Mouse (Mus musculus) stomach, embryonic 14.5 days (tissue): ENCODE measurements around the gene Atg7. TPM values are rescaled to one million over a fixed set of nuclear protein-coding genes. Genes with fewer than 3 reads are reported as not detected.

Experiments
- ATAC-seq: fragments of 200-750 bp; cut with Nextera tagmentation; 2 replicates; pipeline ENCODE4 v1.8.0; 2017; ENCODE audit warnings: low read depth, moderate TSS enrichment; ENCODE audit not compliant: insufficient number of reproducible peaks, insufficient read depth, low FRiP score
- H3K27ac ChIP-seq: fragments of 300-500 bp; sonication (generic); 2 replicates; pipeline ENCODE4 v1.5.1; 2014; ENCODE audit warnings: mild to moderate bottlenecking, low read length, moderate library complexity, mixed read lengths
- H3K27me3 ChIP-seq: fragments of 300-500 bp; sonication (generic); 2 replicates; pipeline ENCODE4 v1.6.1; 2014; ENCODE audit warnings: low read length, control low read depth, mixed read lengths; ENCODE audit not compliant: control insufficient read depth, insufficient read depth
- H3K36me3 ChIP-seq: fragments of 300-500 bp; sonication (generic); 2 replicates; pipeline ENCODE4 v1.6.1; 2014; ENCODE audit warnings: mild to moderate bottlenecking, control low read depth, low read length, moderate library complexity, mixed read lengths; ENCODE audit not compliant: control insufficient read depth, insufficient read depth
- H3K4me1 ChIP-seq: fragments of 300-500 bp; sonication (generic); 2 replicates; pipeline ENCODE4 v1.6.1; 2014; ENCODE audit warnings: low read length, control low read depth, mixed read lengths; ENCODE audit not compliant: control insufficient read depth, insufficient read depth
- H3K4me2 ChIP-seq: fragments of 300-500 bp; sonication (generic); replicated peaks from 2 replicates; pipeline ENCODE4 v1.6.1; 2014; ENCODE audit warnings: low read depth, low read length, control low read depth
- H3K4me3 ChIP-seq: fragments of 300-500 bp; sonication (generic); 2 replicates; pipeline ENCODE4 v1.5.1; 2014; ENCODE audit warnings: low read depth, low read length, control low read depth
- H3K9ac ChIP-seq: fragments of 300-500 bp; sonication (generic); replicated peaks from 2 replicates; pipeline ENCODE4 v1.6.1; 2014; ENCODE audit warnings: low read depth, mild to moderate bottlenecking, control low read depth, low read length, moderate library complexity, mixed read lengths
- H3K9me3 ChIP-seq: fragments of 300-500 bp; sonication (generic); 2 replicates; pipeline ENCODE4 v1.6.1; 2016; ENCODE audit warnings: low read depth, low read length, control low read depth; ENCODE audit not compliant: control insufficient read depth
- WGBS: fragments of 180-500 bp; shearing (Covaris S2); extraction: QIAGEN DNeasy Blood & Tissue Kit; methylation state at CpG from one replicate; pipeline ENCODE4 v1.1.7; 2014; 5-methylcytosine and 5-hydroxymethylcytosine counted together
- polyA plus RNA-seq: library from polyadenylated mRNA; unstranded; fragments of >200 nt; fragmentation: Nextera tagmentation; extraction: Ambion mirVana; gene quantifications from 2 replicates; pipeline ENCODE4 v1.2.1, GENCODE M21; 2014

The Atg7 gene
- polyA plus RNA-seq, 1 experiment from 2014 or later, result 23.2 TPM

DNA sequence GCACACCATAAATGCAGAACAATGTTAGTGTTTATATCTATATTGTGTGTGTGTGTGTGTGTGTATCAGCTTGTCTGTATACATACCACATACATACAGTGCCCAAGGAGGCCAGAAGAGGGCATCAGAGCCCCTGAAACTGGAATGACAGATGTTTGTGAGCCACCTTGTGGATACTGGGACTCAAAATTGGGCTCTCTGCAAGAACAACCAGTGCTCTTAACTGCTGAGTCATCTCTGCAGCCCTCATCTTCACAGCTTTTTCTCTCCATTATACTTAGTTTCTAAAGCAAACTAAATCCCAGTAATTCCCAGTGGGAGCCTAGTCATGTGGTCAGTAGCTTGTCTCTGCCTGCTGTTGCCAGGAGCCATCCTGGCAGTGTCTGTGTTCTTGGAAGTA, 31.9 kb downstream of the Atg7 start:
- Histone ChIP-seq H3K27me3 (no peaks in the 10 kb centered on the region), H3K9me3 (no peaks in the 10 kb centered on the region), H3K27ac (no peak overlapping the region), H3K4me2 (no peak overlapping the region), H3K9ac (no peak overlapping the region), H3K4me3 (no peak overlapping the region), H3K4me1 (no peaks in the 10 kb centered on the region), H3K36me3 (no peaks in the 10 kb centered on the region)
- ATAC-seq, result no peak

DNA sequence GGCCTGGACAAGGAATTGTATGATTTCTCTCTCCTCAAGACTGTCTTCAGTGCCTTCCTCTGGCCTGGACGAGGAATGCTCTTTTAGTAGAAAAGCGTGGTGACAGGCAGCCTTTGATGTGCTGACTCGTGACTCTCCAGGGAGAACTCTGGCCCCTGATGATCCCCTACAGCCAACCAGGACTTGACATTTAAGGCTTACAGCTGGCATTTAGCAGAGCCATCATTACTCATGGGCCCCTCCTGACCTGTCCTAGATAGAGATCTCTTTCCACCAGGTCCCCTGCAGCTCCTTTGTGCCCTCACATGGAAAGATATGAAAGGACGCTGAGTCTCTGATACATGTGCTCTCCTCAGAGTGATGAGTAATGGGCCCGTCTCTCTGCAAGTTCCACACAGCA, 33.2 kb downstream of the Atg7 start:
- H3K9ac ChIP-seq, result no peak overlapping the region
- no peaks in the 10 kb centered on the region for H3K27me3 ChIP-seq
- H3K4me1 ChIP-seq, result no peaks in the 10 kb centered on the region
- H3K4me2 ChIP-seq, result no peak overlapping the region
- H3K27ac ChIP-seq, result no peak overlapping the region
- WGBS, result 43% methylated on average over 5 of the region's 5 CpGs
- no peak overlapping the region for H3K4me3 ChIP-seq
- H3K9me3 ChIP-seq, result no peaks in the 10 kb centered on the region
- H3K36me3 ChIP-seq, result no peaks in the 10 kb centered on the region; the same call in 1 of the 2 replicates
- no peak for ATAC-seq

DNA sequence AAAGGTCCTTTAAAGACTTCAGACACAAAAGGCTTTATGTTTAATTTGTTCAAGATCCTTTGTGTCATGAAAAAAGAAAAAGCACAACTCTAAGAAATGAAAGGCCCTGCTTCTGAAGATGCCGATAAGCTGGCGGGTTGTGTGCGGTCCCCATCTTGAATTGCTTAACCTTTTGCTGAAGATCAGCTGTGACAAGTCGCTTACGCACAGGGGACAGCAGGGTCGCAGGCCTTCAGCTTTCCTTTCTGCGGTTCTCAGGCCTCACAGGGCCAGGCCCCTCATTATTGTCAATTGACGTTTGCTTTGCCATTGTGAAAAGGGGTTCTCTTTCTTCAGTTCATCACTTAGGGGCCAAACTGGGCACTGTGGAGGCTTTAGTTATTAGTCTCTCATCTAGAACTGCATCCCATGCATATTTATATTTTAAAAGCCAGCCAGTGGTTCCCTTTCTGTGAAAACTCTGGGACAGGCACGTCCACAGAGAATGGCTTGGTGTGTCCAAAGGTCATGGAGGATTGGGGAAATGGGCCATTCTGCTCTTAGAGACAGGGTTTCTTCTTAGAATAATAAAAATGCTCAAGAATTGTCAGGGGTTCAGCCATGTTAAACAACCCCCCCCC, 39.3 kb downstream of the Atg7 start:
- no peak overlapping the region for H3K4me2 ChIP-seq
- no peak overlapping the region for H3K4me3 ChIP-seq
- no peaks in the 10 kb centered on the region; the same call in 1 of the 2 replicates for H3K36me3 ChIP-seq
- H3K9ac ChIP-seq, result no peak overlapping the region
- H3K4me1 ChIP-seq, result no peaks in the 10 kb centered on the region
- 65% methylated on average over 9 of the region's 9 CpGs for WGBS
- H3K27ac ChIP-seq, result no peak overlapping the region
- no peak for ATAC-seq
- no peaks in the 10 kb centered on the region for H3K27me3 ChIP-seq
- H3K9me3 ChIP-seq, result no peaks in the 10 kb centered on the region

DNA sequence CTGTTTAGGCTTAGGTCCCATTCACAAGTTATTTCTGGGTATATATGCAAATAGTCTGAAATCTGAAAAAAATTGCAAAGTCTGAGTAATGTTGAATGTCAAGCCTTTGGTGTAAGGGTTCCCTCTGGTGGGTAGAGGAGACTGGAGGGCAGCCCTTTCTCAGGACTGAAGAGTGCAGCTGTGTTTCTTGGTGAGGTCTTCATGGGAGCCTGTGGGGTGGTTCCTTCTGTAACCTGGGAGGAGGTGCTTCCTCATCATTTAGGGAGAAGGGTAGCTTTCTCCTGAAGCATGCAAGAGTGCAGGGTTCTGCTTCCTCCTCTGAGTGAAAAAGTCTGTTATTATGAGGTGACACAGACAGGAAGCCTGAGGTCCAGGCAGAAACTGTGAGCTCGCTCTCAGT, 40.8 kb downstream of the Atg7 start:
- 65% methylated on average over 1 of the region's 1 CpGs for WGBS
- no peaks in the 10 kb centered on the region for H3K4me1 ChIP-seq
- no peak for ATAC-seq

DNA sequence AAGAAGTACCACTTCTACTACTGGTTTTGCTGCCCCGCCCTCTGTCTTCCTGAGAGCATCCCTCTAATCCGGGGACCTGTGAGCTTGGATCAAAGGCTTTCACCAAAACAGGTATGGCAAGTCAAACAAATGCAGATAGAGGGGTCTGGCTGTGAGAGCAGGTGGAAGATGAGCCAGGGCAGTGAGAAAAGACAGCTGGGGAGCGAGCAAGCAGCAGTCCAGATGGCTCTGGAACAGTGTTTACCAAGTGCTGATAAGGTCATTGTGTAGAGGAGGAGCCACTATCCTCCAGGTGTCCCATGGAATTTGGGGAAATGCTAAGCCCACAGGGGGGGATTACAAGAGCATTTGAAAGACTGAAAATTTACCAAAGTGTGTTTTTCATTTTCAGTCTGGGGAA, 41.5 kb downstream of the Atg7 start:
- Histone ChIP-seq H3K36me3 (no peaks in the 10 kb centered on the region; the same call in 1 of the 2 replicates), H3K4me3 (no peak overlapping the region), H3K9ac (no peak overlapping the region), H3K9me3 (no peaks in the 10 kb centered on the region), H3K27ac (no peak overlapping the region), H3K4me2 (no peak overlapping the region), H3K27me3 (no peaks in the 10 kb centered on the region), H3K4me1 (no peaks in the 10 kb centered on the region)
- no peak for ATAC-seq
- 30% methylated on average over 3 of the region's 3 CpGs for WGBS

More for the DNA sequence above, 40.8 kb downstream of the Atg7 start:
- H3K27me3 ChIP-seq, result no peaks in the 10 kb centered on the region
- no peak overlapping the region for H3K9ac ChIP-seq
- no peak overlapping the region for H3K27ac ChIP-seq
- H3K4me3 ChIP-seq, result no peak overlapping the region
- no peaks in the 10 kb centered on the region for H3K9me3 ChIP-seq
- H3K4me2 ChIP-seq, result no peak overlapping the region
- no peaks in the 10 kb centered on the region; the same call in 1 of the 2 replicates for H3K36me3 ChIP-seq

DNA sequence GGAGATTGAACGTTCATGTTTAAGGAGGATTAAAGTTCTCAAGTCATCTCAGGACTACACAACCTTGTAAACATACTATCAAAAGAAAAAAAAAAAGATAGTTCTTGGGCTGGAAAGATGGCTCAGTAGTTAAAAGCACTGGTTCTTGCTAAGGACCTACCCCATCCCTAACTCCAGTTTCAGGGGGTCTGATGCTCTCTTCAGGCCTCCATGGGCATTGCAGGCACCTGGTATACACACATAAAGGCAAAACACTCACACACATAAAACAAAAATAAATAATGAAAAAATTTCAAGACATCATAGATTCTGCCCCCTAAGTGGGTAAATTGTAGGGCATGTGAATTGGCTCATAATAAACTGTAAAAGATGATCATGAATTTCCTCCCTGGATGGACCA, 42.5 kb downstream of the Atg7 start:
- no peak overlapping the region for H3K4me3 ChIP-seq
- no peak overlapping the region for H3K4me2 ChIP-seq
- no peaks in the 10 kb centered on the region for H3K9me3 ChIP-seq
- no peaks in the 10 kb centered on the region for H3K27me3 ChIP-seq
- H3K9ac ChIP-seq, result no peak overlapping the region
- H3K4me1 ChIP-seq, result no peaks in the 10 kb centered on the region
- ATAC-seq, result no peak
- no peaks in the 10 kb centered on the region for H3K36me3 ChIP-seq
- 55% methylated on average over 1 of the region's 1 CpGs for WGBS
- H3K27ac ChIP-seq, result no peak overlapping the region

DNA sequence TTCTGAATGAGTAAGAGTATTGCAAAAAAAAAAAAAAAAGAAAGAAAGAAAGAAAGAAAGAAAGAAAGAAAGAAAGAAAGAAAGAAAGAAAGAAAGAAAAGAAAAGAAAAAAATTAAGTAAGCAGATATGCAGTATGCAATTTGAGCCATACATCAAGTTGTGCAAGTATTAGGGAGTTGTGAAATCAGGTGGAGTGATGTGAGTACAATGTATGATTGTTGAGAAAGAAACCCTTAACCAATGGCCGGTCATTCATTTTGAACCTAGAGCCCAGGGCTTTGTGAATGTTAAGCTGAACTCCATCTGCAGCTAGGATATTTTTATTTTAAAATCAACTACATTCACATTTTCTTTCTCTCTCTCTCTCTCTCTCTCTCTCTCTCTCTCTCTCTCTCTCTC, 44.1 kb downstream of the Atg7 start:
- H3K4me3 ChIP-seq, result no peak overlapping the region
- WGBS, result 100% methylated on average over 1 of the region's 1 CpGs

DNA sequence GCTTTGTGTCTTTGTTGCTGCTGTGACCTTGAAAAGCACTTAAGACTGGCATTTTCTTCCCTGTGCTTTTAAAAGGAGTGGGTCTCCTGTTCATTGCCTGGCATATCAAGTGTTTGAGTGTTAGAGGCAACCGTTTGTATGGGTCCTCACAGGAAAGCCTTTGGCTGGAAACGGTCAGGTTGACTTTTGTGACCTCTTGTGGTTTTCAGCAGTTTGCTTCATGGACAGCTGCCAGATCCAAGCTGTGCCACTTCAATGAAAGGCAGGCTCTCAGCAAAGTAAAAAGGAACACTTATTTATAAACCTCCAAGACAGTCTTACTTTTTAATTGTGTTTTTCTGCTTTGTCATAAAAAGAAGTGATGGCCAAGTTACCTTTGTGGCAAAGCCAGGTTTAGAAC, 47.8 kb downstream of the Atg7 start:
- H3K9me3 ChIP-seq, result no peaks in the 10 kb centered on the region
- ATAC-seq, result no peak
- H3K36me3 ChIP-seq, result no peaks in the 10 kb centered on the region
- H3K9ac ChIP-seq, result no peak overlapping the region
- no peak overlapping the region for H3K4me3 ChIP-seq
- H3K27me3 ChIP-seq, result no peaks in the 10 kb centered on the region
- no peak overlapping the region for H3K27ac ChIP-seq
- no peak overlapping the region for H3K4me2 ChIP-seq
- H3K4me1 ChIP-seq, result no peaks in the 10 kb centered on the region
- 17% methylated on average over 2 of the region's 2 CpGs for whole genome bisulfite sequencing

More for the DNA sequence above, 44.1 kb downstream of the Atg7 start:
- no peaks in the 10 kb centered on the region for H3K4me1 ChIP-seq
- ATAC-seq, result no peak
- H3K9ac ChIP-seq, result no peak overlapping the region
- H3K36me3 ChIP-seq, result no peaks in the 10 kb centered on the region
- H3K27me3 ChIP-seq, result no peaks in the 10 kb centered on the region
- H3K27ac ChIP-seq, result no peak overlapping the region
- H3K9me3 ChIP-seq, result no peaks in the 10 kb centered on the region
- H3K4me2 ChIP-seq, result no peak overlapping the region

DNA sequence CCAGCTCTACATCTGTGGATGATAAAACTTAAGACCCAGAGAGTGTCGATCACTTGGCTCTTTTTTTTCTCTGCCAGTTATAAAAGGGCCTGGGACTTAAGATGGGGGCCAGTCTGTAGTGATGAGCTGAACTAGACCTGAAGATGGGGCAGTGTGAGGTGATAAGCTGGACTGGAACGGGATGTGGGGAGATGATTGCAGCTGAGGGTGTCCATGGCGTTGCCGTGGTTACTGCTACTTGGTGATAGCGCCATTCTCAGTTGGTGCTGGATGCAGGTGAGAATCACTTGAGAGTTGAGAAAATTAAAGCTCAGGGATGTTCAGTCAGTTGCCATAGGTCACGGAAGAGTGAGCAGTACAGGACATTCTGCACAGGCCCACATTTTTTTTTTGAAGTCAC, 48.6 kb downstream of the Atg7 start:
- Histone ChIP-seq H3K36me3 (no peaks in the 10 kb centered on the region), H3K4me3 (no peak overlapping the region), H3K9ac (no peak overlapping the region), H3K9me3 (no peaks in the 10 kb centered on the region), H3K27ac (no peak overlapping the region), H3K4me2 (no peak overlapping the region), H3K27me3 (no peaks in the 10 kb centered on the region), H3K4me1 (no peaks in the 10 kb centered on the region)
- no peak for ATAC-seq
- 85% methylated on average over 6 of the region's 6 CpGs for WGBS
